Mouse (Mus musculus) liver, embryonic 14.5 days (tissue): ENCODE results near the gene Parp3. TPM values are rescaled to one million over a fixed set of nuclear protein-coding genes. Genes with fewer than 3 reads are reported as not detected.

Experiments used
- ATAC-seq: fragments of 200-750 bp; cut with Nextera tagmentation; 2 replicates; pipeline ENCODE4 v1.8.0; 2017; ENCODE audit warnings: moderate number of reproducible peaks, mild to moderate bottlenecking, moderate library complexity; ENCODE audit not compliant: insufficient read depth
- DNase-seq, 3 experiments: peaks; one replicate each; pipeline ENCODE4 v3.0.0-alpha.2; 2012 to 2013; ENCODE audit warnings: low read depth in 3 of 3, low spot score in 3 of 3
- H3K27ac ChIP-seq: fragments of 300-500 bp; sonication (generic); 2 replicates; pipeline ENCODE4 v1.5.1; 2014; ENCODE audit warnings: moderate library complexity, mild to moderate bottlenecking, control low read depth, inconsistent platforms
- H3K27me3 ChIP-seq: fragments of 300-500 bp; sonication (generic); 2 replicates; pipeline ENCODE4 v1.6.1; 2014; ENCODE audit warnings: mild to moderate bottlenecking, low read length, moderate library complexity; ENCODE audit not compliant: control insufficient read depth, insufficient read depth
- H3K36me3 ChIP-seq: fragments of 300-500 bp; sonication (generic); replicated peaks from 2 replicates; pipeline ENCODE4 v1.6.1; 2014; ENCODE audit warnings: low read depth; ENCODE audit not compliant: control insufficient read depth, insufficient read depth
- H3K4me1 ChIP-seq, 2 experiments: fragments of 200-500 bp in 1 of 2; fragments of 300-500 bp in 1 of 2; sonication (generic) in 1 of 2; replicated peaks; 2 replicates each; pipeline ENCODE4 v1.6.1; 2012 to 2014; ENCODE audit warnings: antibody characterized with exemption in 1 of 2, inconsistent platforms in 1 of 2, low read length in 1 of 2; ENCODE audit not compliant: control insufficient read depth in 2 of 2, insufficient read depth in 2 of 2
- H3K4me2 ChIP-seq: fragments of 300-500 bp; sonication (generic); 2 replicates; pipeline ENCODE4 v1.6.1; 2014; ENCODE audit warnings: low read depth, mild to moderate bottlenecking, control low read depth, moderate library complexity
- H3K4me3 ChIP-seq, 2 experiments: fragments of 200-500 bp in 1 of 2; fragments of 300-500 bp in 1 of 2; sonication (generic) in 1 of 2; 2 replicates each; pipeline ENCODE4 v1.5.1; 2012 to 2014; ENCODE audit warnings: low read depth in 2 of 2, low read length in 2 of 2, mild to moderate bottlenecking in 2 of 2, control low read depth in 1 of 2, inconsistent platforms in 1 of 2, moderate library complexity in 1 of 2; ENCODE audit not compliant: insufficient read depth in 1 of 2
- H3K9ac ChIP-seq: fragments of 300-500 bp; sonication (generic); replicated peaks from 2 replicates; pipeline ENCODE4 v1.6.1; 2014; ENCODE audit warnings: mild to moderate bottlenecking, control low read depth, moderate library complexity
- H3K9me3 ChIP-seq: fragments of 300-500 bp; sonication (generic); 2 replicates; pipeline ENCODE4 v1.6.1; 2016; ENCODE audit warnings: low read length, mixed read lengths; ENCODE audit not compliant: control insufficient read depth
- CTCF ChIP-seq: IDR thresholded peaks from 2 replicates; pipeline ENCODE4 v1.5.1; 2016; ENCODE audit warnings: antibody characterized with exemption, low read depth, control low read depth
- EP300 ChIP-seq: IDR thresholded peaks from 2 replicates; pipeline ENCODE4 v1.6.1; 2016; ENCODE audit warnings: antibody characterized with exemption, low read depth
- WGBS: fragments of 180-500 bp; shearing (Covaris S2); extraction: QIAGEN DNeasy Blood & Tissue Kit; methylation state at CpG from one replicate; pipeline ENCODE4 v1.1.7; 2014; ENCODE audit not compliant: insufficient replicate concordance; 5-methylcytosine and 5-hydroxymethylcytosine counted together
- polyA plus RNA-seq, 2 experiments: library from polyadenylated mRNA; depleted of rRNA in 1 of 2; stranded (reverse) in 1 of 2; unstranded in 1 of 2; fragments of >200 nt; fragmentation: Nextera tagmentation in 1 of 2; extraction: Ambion mirVana in 1 of 2; gene quantifications; 2 replicates each; pipeline versions ENCODE4 v1.2.1 to v1.2.3; 2012 to 2014

The Parp3 gene
- polyA plus RNA-seq, 2 experiments: 0.91 to 1.3 TPM

GRCm38 (mm10) chr9:106475663-106476001 is 1.1 kb downstream of the Parp3 start, which contains the start of gene Rrp9:
Rrp9 (plus strand) TSS chr9:106475963.
- TF ChIP-seq CTCF (no peak), EP300 (no peak)
- Histone ChIP-seq H3K4me1 (peaks cover 6 to 12% of the 10 kb centered on the region in 2 experiments; a peak in 3 of 4 replicates), H3K27me3 (no peaks in the 10 kb centered on the region), H3K4me3 (peak within 1 kb of the TSS in 1 of 2 experiments; percentile 25; a peak in 2 of 4 replicates), H3K36me3 (no peaks in the 10 kb centered on the region), H3K27ac (no peak within 1 kb of the TSS), H3K9me3 (no peaks in the 10 kb centered on the region), H3K4me2 (peak within 1 kb of the TSS; percentile 92), H3K9ac (no peak within 1 kb of the TSS)
- no peak for DNase-seq
- ATAC-seq: no peak
- 68% methylated on average over 10 of the region's 10 CpGs for WGBS

- Histone ChIP-seq H3K9ac (no peak overlapping the region), H3K9me3 (no peaks in the 10 kb centered on the region), H3K4me2 (no peak overlapping the region), H3K36me3 (no peaks in the 10 kb centered on the region), H3K4me1 (peaks cover 6 to 12% of the 10 kb centered on the region in 2 experiments; a peak in 3 of 4 replicates), H3K27ac (no peak overlapping the region), H3K27me3 (no peaks in the 10 kb centered on the region), H3K4me3 (no peak overlapping the region)
- 61% methylated on average over 7 of the region's 7 CpGs for WGBS
- TF ChIP-seq CTCF (no peak), EP300 (no peak)
- DNase-seq (no peak), ATAC-seq (no peak)
Observed at GRCm38 (mm10) chr9:106475046-106475445, 1.7 kb downstream of the Parp3 start.

- Histone ChIP-seq H3K36me3 (no peaks in the 10 kb centered on the region), H3K27ac (no peak overlapping the region), H3K4me1 (peaks cover 6 to 12% of the 10 kb centered on the region in 2 experiments; a peak in 3 of 4 replicates), H3K4me3 (no peak overlapping the region), H3K27me3 (no peaks in the 10 kb centered on the region), H3K9me3 (no peaks in the 10 kb centered on the region), H3K9ac (no peak overlapping the region), H3K4me2 (no peak overlapping the region)
- WGBS: 4% methylated on average over 6 of the region's 6 CpGs
- DNase-seq: peak in 2 of 3 experiments; percentile 40 to 44
- ATAC-seq: no peak
- peak; percentile 86 for TF ChIP-seq CTCF
- TF ChIP-seq EP300: no peak
Observed at GRCm38 (mm10) chr9:106474456-106474855, 2.3 kb downstream of the Parp3 start.

- WGBS: 53% methylated on average over 5 of the region's 5 CpGs
- H3K9me3 ChIP-seq: no peaks in the 10 kb centered on the region
- ATAC-seq: no peak
- no peaks in the 10 kb centered on the region for H3K36me3 ChIP-seq
- H3K9ac ChIP-seq: no peak overlapping the region
- H3K4me2 ChIP-seq: no peak overlapping the region
- H3K4me3 ChIP-seq: no peak overlapping the region
- no peaks in the 10 kb centered on the region for H3K27me3 ChIP-seq
- TF ChIP-seq EP300 (no peak), CTCF (no peak)
- H3K27ac ChIP-seq: no peak overlapping the region
- no peak for DNase-seq
- H3K4me1 ChIP-seq: peaks cover 6 to 12% of the 10 kb centered on the region in 2 experiments; a peak in 3 of 4 replicates
Observed at GRCm38 (mm10) chr9:106473753-106474105, 3.0 kb downstream of the Parp3 start.

- TF ChIP-seq CTCF: no peak
- no peak for TF ChIP-seq EP300
Observed at GRCm38 (mm10) chr9:106473081-106473752, 3.5 kb downstream of the Parp3 start.

More at GRCm38 (mm10) chr9:106473081-106473752, 3.5 kb downstream of the Parp3 start:
- no peaks in the 10 kb centered on the region for H3K36me3 ChIP-seq
- no peak for DNase-seq
- H3K4me3 ChIP-seq: no peak overlapping the region
- H3K9me3 ChIP-seq: no peaks in the 10 kb centered on the region
- H3K4me1 ChIP-seq: peaks cover 6 to 11% of the 10 kb centered on the region in 2 experiments; a peak in 3 of 4 replicates
- WGBS: 72% methylated on average over 16 of the region's 16 CpGs
- H3K9ac ChIP-seq: no peak overlapping the region
- H3K4me2 ChIP-seq: no peak overlapping the region
- ATAC-seq: no peak
- H3K27me3 ChIP-seq: no peaks in the 10 kb centered on the region
- H3K27ac ChIP-seq: no peak overlapping the region
